Mouse (Mus musculus): ENCODE data around the gene Lgals3bp.

GRCm38 (mm10) chr11:118394538-118394937, 7.4 kb downstream of the Lgals3bp start:
- TF ChIP-seq HCFC1 (IDR thresholded peaks at IDR 0.05; ENCODE audit: borderline replicate concordance, insufficient read depth, low read length) (no peak), ZC3H11A (IDR thresholded peaks at IDR 0.05; ENCODE audit: borderline replicate concordance, low read depth, low read length) (no peak), CHD2 (IDR thresholded peaks at IDR 0.05; ENCODE audit: low read depth, low read length) (no peak)

Data from ES-E14 (cell line).